Mouse (Mus musculus) limb, embryonic 14.5 days (tissue): ENCODE results near the gene Adamts6. TPM values are rescaled to one million over a fixed set of nuclear protein-coding genes. Genes with fewer than 3 reads are reported as not detected.

Source experiments
- ATAC-seq: fragments of 200-750 bp; cut with Nextera tagmentation; 2 replicates; pipeline ENCODE4 v1.8.0; 2017; ENCODE audit warnings: low read depth, moderate number of reproducible peaks, moderate TSS enrichment; ENCODE audit not compliant: low FRiP score
- DNase-seq: peaks from one replicate; pipeline ENCODE4 v3.0.0-alpha.2; 2015; ENCODE audit warnings: low spot score
- H3K27ac ChIP-seq: fragments of 300-500 bp; sonication (generic); replicated peaks from 2 replicates; pipeline ENCODE4 v1.5.1; 2014; ENCODE audit warnings: low read depth, mild to moderate bottlenecking, low read length, moderate library complexity, mixed read lengths
- H3K27me3 ChIP-seq: fragments of 300-500 bp; sonication (generic); 2 replicates; pipeline ENCODE4 v1.6.1; 2014; ENCODE audit warnings: low read length, mixed read lengths; ENCODE audit not compliant: control insufficient read depth, insufficient read depth
- H3K36me3 ChIP-seq: fragments of 300-500 bp; sonication (generic); 2 replicates; pipeline ENCODE4 v1.6.1; 2014; ENCODE audit warnings: mild to moderate bottlenecking, low read length, moderate library complexity, mixed read lengths; ENCODE audit not compliant: control insufficient read depth, insufficient read depth
- H3K4me1 ChIP-seq: fragments of 300-500 bp; sonication (generic); 2 replicates; pipeline ENCODE4 v1.6.1; 2014; ENCODE audit warnings: antibody characterized with exemption, low read length, mixed read lengths; ENCODE audit not compliant: control insufficient read depth, insufficient read depth
- H3K4me2 ChIP-seq: fragments of 300-500 bp; sonication (generic); replicated peaks from 2 replicates; pipeline ENCODE4 v1.6.1; 2014; ENCODE audit warnings: low read depth, mild to moderate bottlenecking, low read length, moderate library complexity; ENCODE audit not compliant: severe bottlenecking
- H3K4me3 ChIP-seq: fragments of 300-500 bp; sonication (generic); replicated peaks from 2 replicates; pipeline ENCODE4 v1.5.1; 2014; ENCODE audit warnings: low read length
- H3K9ac ChIP-seq: fragments of 300-500 bp; sonication (generic); 2 replicates; pipeline ENCODE4 v1.6.1; 2014; ENCODE audit warnings: mild to moderate bottlenecking, low read depth, low read length, moderate library complexity; ENCODE audit not compliant: severe bottlenecking
- H3K9me3 ChIP-seq: fragments of 300-500 bp; sonication (generic); 2 replicates; pipeline ENCODE4 v1.6.1; 2016; ENCODE audit warnings: low read length; ENCODE audit not compliant: control insufficient read depth
- POLR2A ChIP-seq: fragments of 200-500 bp; IDR thresholded peaks from 2 replicates; pipeline ENCODE4 v1.8.0; 2012; ENCODE audit warnings: inconsistent platforms, mild to moderate bottlenecking, moderate library complexity, borderline replicate concordance; ENCODE audit not compliant: insufficient read depth, insufficient read length; ENCODE audit errors: extremely low read depth
- WGBS: fragments of 180-500 bp; shearing (Covaris S2); extraction: QIAGEN DNeasy Blood & Tissue Kit; methylation state at CpG from one replicate; pipeline ENCODE4 v1.1.7; 2014; 5-methylcytosine and 5-hydroxymethylcytosine counted together
- polyA plus RNA-seq, 2 experiments: library from polyadenylated mRNA; depleted of rRNA in 1 of 2; stranded (reverse) in 1 of 2; unstranded in 1 of 2; fragments of >200 nt; fragmentation: Nextera tagmentation in 1 of 2; extraction: Ambion mirVana in 1 of 2; gene quantifications; 2 replicates each; pipeline versions ENCODE4 v1.2.1 to v1.2.3; 2012 to 2014

Gene Adamts6
- polyA plus RNA-seq, 2 experiments, result 5.0 to 13.8 TPM

DNA sequence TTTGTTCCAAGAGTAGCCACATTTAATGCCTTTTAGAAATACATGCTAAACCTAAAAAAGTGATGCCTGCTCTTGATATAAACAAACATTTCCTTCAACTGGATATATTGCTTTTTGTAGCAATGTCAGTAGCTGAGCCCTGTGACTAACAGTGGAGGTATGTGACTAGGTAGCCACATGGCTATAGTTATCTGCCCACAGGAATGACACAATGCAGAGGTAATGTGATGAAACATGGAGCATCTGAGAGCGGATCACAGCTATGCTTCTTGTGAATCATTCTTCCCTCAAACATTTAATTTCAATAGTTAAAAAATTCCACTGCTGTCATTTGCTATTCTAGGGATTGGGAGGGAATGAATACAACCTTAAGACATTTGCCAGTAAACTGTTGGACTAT lies 172.7 kb downstream of the Adamts6 start:
- H3K9ac ChIP-seq, result no peak overlapping the region
- WGBS, result 98% methylated on average over 1 of the region's 1 CpGs
- ATAC-seq (no peak), DNase-seq (no peak)
- H3K27me3 ChIP-seq, result no peaks in the 10 kb centered on the region
- no peak for TF ChIP-seq POLR2A
- no peak overlapping the region for H3K4me3 ChIP-seq
- no peaks in the 10 kb centered on the region for H3K9me3 ChIP-seq
- H3K4me2 ChIP-seq, result no peak overlapping the region
- H3K4me1 ChIP-seq, result no peaks in the 10 kb centered on the region
- H3K36me3 ChIP-seq, result no peaks in the 10 kb centered on the region
- H3K27ac ChIP-seq, result no peak overlapping the region

DNA sequence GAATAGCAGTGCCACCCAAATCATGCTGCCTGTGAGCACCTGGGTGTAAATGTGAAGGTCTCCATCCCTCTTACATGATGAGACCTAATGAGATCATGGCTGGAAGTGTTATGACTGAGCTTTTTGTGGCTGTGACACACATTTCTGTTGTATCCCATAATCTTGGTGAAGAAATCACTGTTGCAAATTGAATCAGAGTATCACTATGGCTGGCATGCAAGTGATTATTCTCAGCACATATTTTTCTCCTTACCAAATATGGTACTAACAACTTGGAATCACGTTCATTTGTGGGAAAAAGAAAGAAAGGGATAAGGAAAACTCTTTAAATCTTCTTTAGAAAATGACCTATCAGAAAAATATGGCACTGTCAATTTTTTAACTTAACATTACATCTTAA lies 180.4 kb downstream of the Adamts6 start:
- peaks cover 5% of the 10 kb centered on the region; the same call in 1 of the 2 replicates for H3K36me3 ChIP-seq
- DNase-seq, result no peak
- H3K4me2 ChIP-seq, result no peak overlapping the region
- H3K9me3 ChIP-seq, result no peaks in the 10 kb centered on the region
- H3K9ac ChIP-seq, result no peak overlapping the region
- H3K27me3 ChIP-seq, result no peaks in the 10 kb centered on the region
- 64% methylated on average over 1 of the region's 1 CpGs for WGBS
- H3K4me3 ChIP-seq, result no peak overlapping the region
- ATAC-seq, result no peak
- TF ChIP-seq POLR2A, result no peak
- H3K27ac ChIP-seq, result no peak overlapping the region
- H3K4me1 ChIP-seq, result no peaks in the 10 kb centered on the region

DNA sequence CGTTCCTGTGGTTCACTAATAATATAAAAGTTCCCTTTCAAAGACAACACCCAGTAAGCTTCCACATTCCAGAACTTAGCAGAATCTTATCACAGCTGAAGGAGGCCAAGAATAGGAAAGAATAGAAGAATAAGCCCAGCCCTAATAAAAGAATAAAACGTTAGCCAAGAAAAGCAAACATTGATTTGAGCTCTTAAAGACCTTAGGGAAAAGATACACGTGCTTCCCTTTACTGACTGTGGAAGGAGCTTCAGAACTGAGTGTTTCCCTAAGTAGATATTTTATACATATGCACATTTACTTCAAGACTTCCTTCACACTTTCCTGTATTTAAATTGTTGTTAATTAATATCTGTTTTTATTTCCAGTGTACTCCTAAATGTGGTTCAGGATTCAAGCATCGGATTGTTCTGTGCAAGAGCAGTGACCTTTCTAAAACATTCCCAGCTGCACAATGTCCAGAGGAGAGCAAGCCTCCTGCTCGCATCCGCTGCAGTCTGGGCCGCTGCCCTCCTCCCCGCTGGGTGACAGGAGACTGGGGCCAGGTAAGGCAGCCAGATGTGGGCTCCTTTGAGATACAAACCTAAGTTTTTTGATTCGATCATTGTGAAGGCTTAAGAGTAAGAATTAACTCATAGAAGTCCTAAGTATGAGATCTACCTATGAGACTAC lies 188.8 kb downstream of the Adamts6 start:
- no peak for TF ChIP-seq POLR2A
- Histone ChIP-seq H3K4me2 (no peak overlapping the region), H3K4me3 (no peak overlapping the region), H3K9ac (no peak overlapping the region), H3K4me1 (no peaks in the 10 kb centered on the region), H3K36me3 (peaks cover 15% of the 10 kb centered on the region), H3K27ac (no peak overlapping the region), H3K27me3 (no peaks in the 10 kb centered on the region), H3K9me3 (no peaks in the 10 kb centered on the region)
- 64% methylated on average over 9 of the region's 9 CpGs for WGBS
- 0 out of 2 replicates have a peak, but pooled peaks have one; percentile 62 for ATAC-seq
- DNase-seq, result peak; percentile 44

DNA sequence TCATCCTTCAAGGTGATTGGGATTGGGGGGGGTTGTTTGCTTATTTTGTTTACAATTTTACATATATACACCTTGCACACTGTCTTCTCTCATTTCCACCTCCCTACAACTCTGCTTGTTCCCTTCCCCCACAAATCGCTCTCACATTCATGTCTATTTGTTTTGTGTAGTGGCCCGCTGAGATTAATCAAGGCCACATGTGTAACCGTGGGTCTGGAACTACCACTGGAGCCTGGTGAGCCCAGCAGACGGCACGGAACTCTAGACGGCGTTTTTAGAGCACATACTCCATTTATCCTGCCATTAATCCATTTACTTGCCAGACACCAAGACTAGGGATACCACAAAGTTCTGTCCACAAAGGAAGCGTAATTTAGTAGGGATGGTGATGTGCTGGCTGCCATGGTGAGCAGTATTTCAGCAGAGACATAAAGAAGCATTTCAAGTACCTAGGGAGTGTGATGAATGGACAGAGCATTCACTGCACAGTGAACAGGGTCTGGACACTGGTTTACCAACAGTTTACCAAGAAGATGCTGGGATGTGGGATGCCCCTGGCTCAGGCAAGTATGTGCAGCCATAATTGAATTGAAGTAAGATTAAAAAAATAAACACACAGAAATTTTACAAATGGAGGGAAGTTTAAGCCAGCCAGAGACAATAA lies 194.9 kb downstream of the Adamts6 start:
- H3K4me1 ChIP-seq, result no peaks in the 10 kb centered on the region
- TF ChIP-seq POLR2A, result no peak
- H3K4me2 ChIP-seq, result no peak overlapping the region
- H3K27me3 ChIP-seq, result no peaks in the 10 kb centered on the region
- H3K36me3 ChIP-seq, result peaks cover 7% of the 10 kb centered on the region; the same call in 1 of the 2 replicates
- no peaks in the 10 kb centered on the region for H3K9me3 ChIP-seq
- no peak overlapping the region for H3K27ac ChIP-seq
- ATAC-seq (no peak), DNase-seq (no peak)
- H3K9ac ChIP-seq, result no peak overlapping the region
- 27% methylated on average over 8 of the region's 8 CpGs for WGBS
- H3K4me3 ChIP-seq, result no peak overlapping the region

DNA sequence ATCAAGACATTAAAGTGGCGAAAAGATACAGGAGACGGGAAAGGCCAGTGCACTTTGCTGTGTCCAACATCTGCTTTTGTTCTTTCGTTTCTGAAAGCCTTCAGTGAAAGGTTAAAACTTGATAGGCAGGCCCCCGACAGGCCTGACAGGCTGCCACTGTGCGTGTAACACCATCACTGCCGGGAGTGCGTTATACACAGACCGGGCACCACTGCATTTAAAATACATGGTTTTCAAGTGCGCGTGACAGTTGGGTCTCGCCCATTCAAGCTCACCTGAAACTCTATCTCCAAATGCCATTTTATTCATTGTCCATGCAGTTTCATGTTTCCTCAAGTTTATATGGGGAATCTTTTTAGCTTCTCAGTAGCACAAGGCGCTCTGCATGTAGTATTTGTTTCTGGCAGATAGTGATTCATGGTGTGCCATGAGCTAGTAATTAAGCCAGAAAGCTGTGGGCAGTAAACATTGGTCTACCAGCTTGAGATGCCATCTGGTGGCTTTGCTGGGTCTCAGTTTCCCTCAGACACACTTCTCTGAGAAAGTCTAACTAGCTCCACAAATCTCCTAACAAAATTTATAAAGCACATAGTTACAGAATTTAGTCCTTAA lies 195.6 kb downstream of the Adamts6 start:
- Histone ChIP-seq H3K36me3 (peaks cover 7% of the 10 kb centered on the region; the same call in 1 of the 2 replicates), H3K27ac (no peak overlapping the region), H3K9me3 (no peaks in the 10 kb centered on the region), H3K4me3 (no peak overlapping the region), H3K9ac (no peak overlapping the region), H3K27me3 (no peaks in the 10 kb centered on the region), H3K4me2 (no peak overlapping the region), H3K4me1 (no peaks in the 10 kb centered on the region)
- TF ChIP-seq POLR2A, result no peak
- ATAC-seq (no peak), DNase-seq (no peak)
- 63% methylated on average over 12 of the region's 12 CpGs for WGBS
